In genomic region chr1:106400900-106401634, GRCm38 (mm10) we compare ENCODE assay signal across 9 mouse cellular contexts.
DNase-seq lines count a peak whose midpoint lies in the region; ATAC-seq and TF ChIP-seq lines count a peak whose summit lies in the region.
"Had no signal": no experiment of that assay in that cellular context is flagged by ENCODE, and none has a peak within 500 bp of the region (broad histone marks: within the 10 kb centered on the region; RNA-seq: fewer than 3 reads in every experiment).

No protein-coding gene starts in this region.

- no peaks in the 10 kb centered on the region for H3K27me3 ChIP-seq in kidney, embryonic 15.5 days
- H3K27me3 ChIP-seq in liver, postnatal 0 days (ENCODE audit: insufficient read depth, low read length), result no peaks in the 10 kb centered on the region

- H3K36me3 ChIP-seq in kidney, embryonic 15.5 days, result no peaks in the 10 kb centered on the region
- H3K36me3 ChIP-seq in liver, postnatal 0 days (replicated peaks; ENCODE audit: insufficient read depth, low read length), result no peaks in the 10 kb centered on the region

- H3K4me1 ChIP-seq in kidney, embryonic 15.5 days, result no peaks in the 10 kb centered on the region
- no peaks in the 10 kb centered on the region for H3K4me1 ChIP-seq in liver, postnatal 0 days (ENCODE audit: insufficient read depth)

- H3K9ac ChIP-seq in kidney, embryonic 15.5 days, result no peak overlapping the region
- H3K9ac ChIP-seq in liver, postnatal 0 days (replicated peaks), result no peak overlapping the region

- TF ChIP-seq EP300 in liver, postnatal 0 days (IDR thresholded peaks at IDR 0.05; ENCODE audit: low read depth), result no peak

- H3K4me3 ChIP-seq in kidney, embryonic 15.5 days (replicated peaks), result no peak overlapping the region
- H3K4me3 ChIP-seq in liver, postnatal 0 days (ENCODE audit: low read depth, low read length), result no peak overlapping the region

- TF ChIP-seq CTCF in liver, postnatal 0 days (IDR thresholded peaks at IDR 0.05; ENCODE audit: low read depth), result no peak

- H3K4me2 ChIP-seq in kidney, embryonic 15.5 days, result no peak overlapping the region
- H3K4me2 ChIP-seq in liver, postnatal 0 days (ENCODE audit: low read depth, low read length), result no peak overlapping the region

- no peak for ATAC-seq in kidney, embryonic 15.5 days (replicated peaks; ENCODE audit: low FRiP score)
- ATAC-seq in megakaryocyte progenitor cell, adult 5-6 weeks (replicated peaks; ENCODE audit: poor library complexity), result peak; percentile 76
- no peak for ATAC-seq in liver, postnatal 0 days

- H3K9me3 ChIP-seq in kidney, embryonic 15.5 days (replicated peaks), result no peaks in the 10 kb centered on the region
- H3K9me3 ChIP-seq in liver, postnatal 0 days (ENCODE audit: low read length), result no peaks in the 10 kb centered on the region

- 56% methylated on average over 11 of the region's 11 CpGs for WGBS in kidney, embryonic 15.5 days
- 71% methylated on average over 11 of the region's 11 CpGs for WGBS in liver, postnatal 0 days (ENCODE audit: insufficient replicate concordance)

- peak; percentile 62 for DNase-seq in kidney, postnatal 14 days
- DNase-seq in MN1 (ENCODE audit: low spot score), result peak; percentile 70
- DNase-seq in fibroblast of lung, adult 2 months (ENCODE audit: low read depth), result peak; percentile 85
- no peak for DNase-seq in T-cell, adult 2 months (ENCODE audit: low spot score)
- no peak for DNase-seq in left cerebral cortex, adult 9 months (ENCODE audit: low spot score in 2 of 2)
- DNase-seq in liver, postnatal 0 days, result no peak
- DNase-seq: embryo, embryonic 11 days had no signal

- no peak overlapping the region for H3K27ac ChIP-seq in kidney, embryonic 15.5 days
- no peak overlapping the region for H3K27ac ChIP-seq in liver, postnatal 0 days (ENCODE audit: low read depth)

Comparison
In these comparisons a context has a peak if more than half of its experiments do, and no peak if none do; other contexts are left out.
1. DNase-seq: peak in kidney, postnatal 14 days (single experiment), MN1 (single experiment) and fibroblast of lung, adult 2 months (single experiment); none in T-cell, adult 2 months (single experiment), left cerebral cortex, adult 9 months (0 of 2) and liver, postnatal 0 days (single experiment).